Mouse (Mus musculus): ENCODE results near the gene Maff.

Gene Maff

DNA sequence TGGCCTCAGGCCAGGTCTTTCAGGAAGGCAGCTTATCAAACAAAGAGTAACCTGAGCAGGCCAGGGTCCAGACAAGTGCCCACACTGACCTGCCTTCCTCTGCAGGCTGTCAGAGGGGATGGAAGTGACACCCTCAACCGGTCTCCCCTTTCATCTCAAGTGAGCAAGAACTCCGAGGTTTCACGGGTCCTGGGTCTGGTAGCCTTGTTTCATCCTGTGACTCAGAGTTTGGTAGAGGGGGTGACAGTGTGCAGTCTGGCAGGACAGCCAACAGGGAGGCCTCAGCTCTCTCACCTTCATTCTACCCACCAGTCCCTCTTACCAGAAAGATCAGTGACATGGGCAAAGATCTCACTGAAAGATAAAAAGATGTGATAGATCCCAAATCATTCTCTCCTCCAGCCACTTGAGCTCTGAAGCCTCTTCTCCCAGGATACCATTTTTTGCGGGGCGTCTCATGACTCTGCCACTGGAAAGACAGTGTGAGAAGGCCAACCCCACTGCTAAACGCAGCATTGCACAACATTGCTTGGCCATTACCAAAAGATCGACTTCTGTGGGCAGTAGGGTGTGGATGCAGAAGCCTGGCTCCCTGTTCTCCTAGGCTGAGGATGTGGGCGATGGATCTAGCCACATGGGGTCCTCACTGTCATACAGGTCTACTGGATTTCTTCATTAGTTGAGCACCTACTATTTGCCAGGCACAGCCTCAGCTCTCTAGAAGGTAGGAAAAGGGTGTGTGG is at the start of gene Maff:
TSS of gene Maff (plus strand) at position 571 of the 743 bp plus-strand sequence.
- no peak for DNase-seq (ENCODE audit: low spot score)

DNA sequence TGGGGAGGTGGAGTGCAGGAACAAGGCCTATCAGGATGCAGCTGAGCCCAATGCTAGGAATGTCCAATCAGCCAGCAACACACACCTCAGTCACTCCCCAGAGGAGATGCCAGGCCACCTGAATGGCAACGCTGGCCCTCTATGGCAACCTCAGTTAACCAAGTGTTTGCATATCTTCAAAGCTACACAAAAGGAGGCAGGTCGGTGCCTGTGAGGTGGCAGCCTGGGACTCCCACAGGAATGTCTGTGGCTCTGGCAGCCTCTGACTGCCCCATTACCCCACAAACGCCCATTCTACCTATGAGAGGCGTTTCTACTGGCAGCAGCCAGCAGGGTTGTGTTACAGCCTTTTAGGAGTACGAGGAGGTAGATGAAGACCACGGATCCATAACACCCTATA is 47.9 kb upstream of the Maff start:
- DNase-seq (ENCODE audit: low spot score): no peak

DNA sequence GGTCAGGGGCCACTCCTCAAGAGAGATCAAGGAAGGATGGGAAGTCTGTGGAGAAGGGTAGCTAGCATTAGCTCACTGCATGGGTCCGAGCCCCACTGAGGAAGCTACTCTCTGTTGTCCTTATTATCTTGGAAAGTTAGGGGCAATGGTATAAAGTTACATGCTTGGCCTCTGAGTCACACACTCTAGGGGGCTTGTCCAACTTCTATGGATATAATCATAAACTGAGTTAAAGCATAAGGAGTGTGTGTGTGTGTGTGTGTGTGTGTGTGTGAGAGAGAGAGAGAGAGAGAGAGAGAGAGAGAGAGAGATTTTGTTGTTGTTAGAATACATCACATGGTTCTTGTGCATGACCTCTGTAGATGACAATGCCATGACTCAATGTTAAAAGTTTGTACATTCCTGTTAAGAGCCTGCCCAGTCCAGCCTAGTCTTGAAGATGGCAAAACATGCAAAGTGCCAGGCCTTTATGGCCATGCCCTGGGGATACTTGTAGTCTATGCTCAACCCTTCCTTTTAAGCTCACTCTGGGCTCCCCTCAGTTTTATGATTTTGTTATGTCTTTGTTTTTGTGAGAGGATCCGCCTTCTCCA is 46.8 kb upstream of the Maff start:
- DNase-seq (ENCODE audit: low spot score): no peak

DNA sequence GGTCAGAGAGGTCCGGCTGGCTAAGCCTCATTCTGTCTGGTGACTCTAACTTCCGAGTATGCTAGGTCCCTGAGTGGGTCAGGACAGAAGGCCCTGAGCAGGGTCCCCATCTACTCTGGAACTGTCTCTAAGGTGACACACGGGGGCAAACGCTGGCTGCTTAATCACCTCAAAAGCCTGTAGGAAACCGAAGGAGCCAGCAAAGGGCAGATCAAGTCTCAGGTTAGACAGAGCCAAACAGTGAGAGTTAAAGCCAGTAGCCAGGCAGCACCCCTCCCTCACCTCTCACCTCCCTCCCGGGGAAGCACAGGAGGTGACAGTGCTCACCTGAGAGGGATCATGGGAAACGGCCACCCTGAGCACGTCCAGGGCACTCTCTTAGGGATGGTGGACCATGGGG is 42.7 kb upstream of the Maff start:
- DNase-seq (ENCODE audit: low spot score): no peak

DNA sequence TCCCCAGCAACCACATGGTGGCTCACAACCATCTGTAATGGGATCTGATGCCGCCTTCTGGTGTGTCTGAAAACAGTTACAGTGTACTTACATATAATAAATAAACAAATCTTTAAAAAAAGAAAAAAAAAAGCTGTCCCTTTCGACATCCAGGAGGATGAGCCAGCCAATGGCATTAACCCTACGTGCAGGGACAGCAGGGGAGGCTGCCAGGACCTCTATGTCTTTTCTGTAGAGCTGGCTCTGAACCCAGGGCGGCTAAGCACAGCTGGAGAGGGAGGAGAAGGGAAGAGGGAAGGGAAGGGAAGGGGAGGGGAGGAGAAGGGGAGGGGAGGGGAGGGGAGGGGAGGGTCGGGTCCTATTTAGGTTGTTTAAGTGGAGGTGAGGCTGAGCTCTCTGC is 41.6 kb upstream of the Maff start:
- DNase-seq (ENCODE audit: low spot score): peak; percentile 56

DNA sequence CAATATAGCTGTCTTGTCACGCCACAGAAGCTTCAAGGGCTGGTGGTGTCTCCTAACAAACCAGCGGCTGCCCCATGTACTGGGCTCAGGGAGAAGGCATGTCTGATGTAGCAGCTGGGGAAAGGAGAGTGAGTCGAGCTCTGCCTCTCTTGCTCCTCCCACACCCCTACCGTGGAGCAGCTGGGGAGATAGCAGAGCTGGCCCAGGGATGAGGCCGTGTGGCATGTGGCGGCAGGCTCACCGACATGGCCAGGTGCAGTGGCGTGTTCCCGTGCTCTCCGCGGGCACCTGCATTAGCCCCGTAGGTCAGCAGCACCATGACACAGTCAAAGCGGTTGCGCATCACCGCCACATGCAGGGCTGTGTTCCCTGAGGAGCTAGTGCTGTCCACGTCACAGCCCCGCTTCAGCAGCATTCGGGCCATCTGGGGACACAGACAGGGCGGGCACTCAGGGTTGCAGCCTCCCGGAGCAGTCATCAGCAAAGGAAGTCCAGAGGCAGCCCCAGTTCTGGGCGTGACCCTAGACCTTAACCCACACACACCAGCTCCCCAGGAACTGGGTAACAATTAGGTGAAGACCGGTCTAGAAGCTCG is 40.3 kb upstream of the Maff start:
- DNase-seq (ENCODE audit: low spot score): no peak

DNA sequence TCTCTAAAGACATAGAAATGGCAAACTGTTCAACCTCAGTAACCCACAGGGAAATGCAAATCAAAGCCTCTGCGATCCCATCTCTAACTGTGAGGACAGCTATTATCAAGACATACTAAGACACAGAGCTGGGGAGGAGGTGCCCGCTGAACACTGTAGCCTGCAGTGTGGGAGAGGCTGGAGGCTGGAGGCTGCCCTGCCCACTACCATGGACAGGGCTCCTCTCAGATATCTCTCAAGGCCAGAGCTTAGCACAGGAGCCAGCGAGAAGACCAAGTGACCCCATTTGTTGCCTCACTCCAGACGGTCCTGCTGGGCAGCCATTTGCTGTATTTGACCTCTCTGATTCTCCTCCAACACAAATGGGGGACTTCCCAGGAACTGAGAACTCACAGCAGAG is 38.6 kb upstream of the Maff start:
- no peak for DNase-seq (ENCODE audit: low spot score)

DNA sequence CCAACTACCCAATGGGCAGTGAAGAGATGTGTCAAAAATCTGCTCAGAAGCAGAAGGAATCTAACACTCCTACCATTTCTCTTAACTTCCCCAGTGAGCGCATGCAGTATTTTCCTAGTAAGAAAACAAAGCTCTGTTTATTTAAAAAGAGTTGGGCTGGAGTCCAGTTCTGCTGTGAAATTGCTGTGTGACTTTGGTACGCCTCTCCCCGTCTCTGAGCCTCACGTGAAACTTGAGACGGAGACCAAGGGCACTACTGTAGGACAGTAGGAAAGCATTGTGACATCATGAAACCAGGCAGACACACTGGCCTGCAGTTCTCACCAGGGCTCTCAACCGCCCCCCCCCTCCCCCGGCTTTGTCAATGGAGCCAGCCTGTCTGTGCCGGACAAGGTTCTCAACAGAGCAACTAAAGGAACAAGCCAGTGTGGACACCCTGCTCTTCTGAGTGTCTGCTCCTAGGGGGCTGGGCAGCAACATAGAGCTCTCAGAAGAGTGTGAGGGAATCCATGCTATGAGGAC is 32.5 kb upstream of the Maff start:
- DNase-seq (ENCODE audit: low spot score): peak; percentile 50

DNA sequence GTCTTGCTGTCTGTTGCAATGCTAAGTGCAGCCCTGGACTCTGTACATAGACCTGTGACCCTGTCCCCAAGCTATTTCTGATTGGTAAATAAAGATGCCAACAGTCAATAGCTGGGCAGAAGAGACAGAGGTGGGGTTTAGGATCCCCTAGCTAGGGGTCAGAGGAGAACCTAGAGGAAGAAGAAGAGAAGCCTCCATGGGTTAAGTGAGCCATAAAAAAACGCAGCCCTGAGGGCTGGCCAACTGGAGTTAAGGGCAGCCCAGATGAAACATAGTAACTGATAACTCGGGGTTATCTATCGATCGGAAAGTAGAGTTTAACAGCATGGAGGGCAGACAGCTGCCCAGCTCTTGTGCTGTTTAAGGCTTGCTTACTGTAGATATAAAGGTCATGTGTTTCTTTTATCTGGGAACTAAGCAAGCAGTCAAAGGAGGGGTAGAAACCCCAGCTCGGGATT is 24.7 kb upstream of the Maff start:
- no peak for DNase-seq (ENCODE audit: low spot score)

DNA sequence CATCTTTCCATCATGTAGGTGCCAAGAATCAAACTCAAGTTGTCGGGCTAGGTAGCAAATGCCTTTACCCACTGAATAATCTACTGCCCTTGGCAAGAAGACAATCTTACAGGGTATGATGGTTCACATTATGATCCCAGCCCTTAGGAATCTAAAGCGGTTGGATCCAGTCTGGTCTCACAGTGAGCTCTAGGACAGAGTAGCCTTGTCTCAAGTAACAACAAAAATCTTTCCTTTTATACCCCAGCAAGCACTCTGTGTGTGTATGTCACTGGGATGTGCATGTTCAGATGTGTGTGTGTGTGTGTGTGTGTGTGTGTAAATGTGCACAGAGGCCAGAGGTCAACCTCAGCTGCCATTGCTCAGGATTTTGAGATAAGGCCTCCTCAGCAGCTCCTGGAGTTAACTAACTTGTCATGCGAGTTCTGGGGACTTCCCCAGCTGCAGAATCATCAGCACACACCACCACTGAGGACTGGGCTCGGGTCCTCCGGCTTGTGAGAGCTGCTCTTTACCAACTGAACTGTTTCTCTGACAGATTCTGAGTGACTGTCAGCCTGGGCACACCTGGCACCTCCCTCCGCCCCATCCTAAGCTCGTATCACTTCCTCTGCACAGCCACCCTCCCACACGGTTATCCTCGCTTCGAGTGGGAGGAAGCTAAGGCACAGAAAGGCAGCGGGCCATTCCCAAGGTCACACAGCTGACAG is 24.0 kb upstream of the Maff start:
- DNase-seq (ENCODE audit: low spot score): peak; percentile 52

DNA sequence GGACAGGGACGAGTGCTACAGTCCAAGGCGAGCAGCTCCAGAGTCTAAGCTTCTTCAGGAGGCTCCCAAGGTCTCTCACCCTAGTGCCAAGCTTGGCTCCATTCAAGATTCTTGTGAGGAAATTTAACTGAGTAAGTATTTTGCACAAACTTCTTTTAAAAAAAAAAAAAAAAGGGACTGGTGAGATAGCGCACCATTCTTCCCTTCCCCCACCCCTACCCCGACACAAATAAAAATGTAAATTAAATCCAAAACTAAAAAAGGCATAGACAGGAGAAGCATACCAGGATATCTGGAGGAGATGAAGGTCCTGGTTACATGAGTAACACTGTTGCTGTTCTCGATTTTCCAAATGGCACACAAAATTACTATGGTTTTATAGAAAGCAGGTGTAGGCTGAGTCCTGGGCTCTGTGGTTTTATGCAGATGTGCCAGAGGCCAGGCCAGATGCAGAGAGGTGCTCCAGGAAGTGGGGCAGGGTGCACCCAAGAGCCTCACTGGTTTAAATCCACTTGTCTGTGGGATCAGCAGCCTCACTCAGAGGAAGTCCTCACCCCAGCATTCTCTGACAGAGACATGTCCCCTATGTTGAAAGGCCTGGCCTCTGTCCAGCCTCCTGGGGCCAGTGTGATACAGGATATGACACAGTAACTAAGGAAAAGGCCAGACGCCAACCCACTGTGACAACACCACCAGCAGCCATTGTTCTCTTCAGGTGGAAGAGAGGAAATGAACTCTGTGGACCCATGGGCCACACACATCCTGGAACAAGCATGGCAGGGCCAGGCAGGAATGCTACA is 23.2 kb upstream of the Maff start:
- peak; percentile 88 for DNase-seq (ENCODE audit: low spot score)

DNA sequence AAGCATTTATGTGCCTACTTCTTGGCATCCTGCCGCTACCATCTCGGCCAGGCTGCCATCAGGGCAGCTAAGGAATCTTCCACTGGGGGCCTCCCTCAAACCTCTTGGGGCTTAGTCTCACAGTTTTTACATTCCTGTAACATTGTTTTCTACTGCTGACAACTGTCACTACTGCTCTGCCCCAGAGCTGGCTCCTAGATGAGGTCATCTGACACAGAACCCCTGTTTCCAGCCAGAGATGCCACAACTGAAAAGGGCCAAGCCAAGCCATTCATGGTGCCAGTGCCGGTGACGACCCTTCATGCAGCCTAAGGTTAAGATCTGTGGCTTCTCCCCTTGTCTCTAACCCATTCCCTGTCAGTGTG is 22.6 kb upstream of the Maff start:
- DNase-seq (ENCODE audit: low spot score): no peak

DNA sequence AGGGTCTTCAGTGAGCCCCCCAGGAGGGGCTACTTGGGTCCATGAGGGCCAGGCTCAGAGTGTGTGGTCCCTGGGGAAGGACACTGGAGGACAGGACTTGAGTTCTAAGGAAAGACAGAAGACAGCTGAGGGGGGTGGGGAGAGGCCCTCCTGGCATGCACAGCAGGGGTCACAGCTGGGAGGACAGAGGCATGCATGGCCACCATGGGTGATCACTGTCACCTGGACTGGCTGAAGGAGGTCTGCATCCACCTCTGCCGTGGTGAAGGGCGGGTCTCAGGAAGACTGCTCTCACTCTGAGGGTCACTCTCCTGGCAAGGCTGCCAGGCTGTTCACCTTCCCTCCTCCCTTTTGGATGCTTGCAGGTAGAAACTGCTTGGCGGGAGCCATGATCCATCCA is 22.0 kb upstream of the Maff start:
- no peak for DNase-seq (ENCODE audit: low spot score)

DNA sequence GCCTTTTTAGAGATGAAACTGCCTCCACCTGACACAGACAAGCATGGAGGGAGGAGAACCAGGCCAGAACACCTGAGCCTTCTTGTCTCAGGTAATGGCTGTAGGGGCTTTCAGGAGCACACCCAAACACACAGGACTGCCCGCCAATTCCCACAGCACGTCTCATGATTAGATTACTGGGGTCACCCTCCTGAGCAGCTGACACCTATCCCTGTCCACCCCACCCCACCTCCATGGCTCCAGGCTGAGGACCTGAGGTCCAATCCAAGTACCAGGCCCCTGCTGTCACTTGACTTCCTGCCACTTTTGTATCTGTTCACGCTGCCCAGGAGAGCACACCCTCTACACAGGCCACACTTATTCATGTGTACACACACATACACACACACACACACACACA is 20.7 kb upstream of the Maff start:
- DNase-seq (ENCODE audit: low spot score): no peak

DNA sequence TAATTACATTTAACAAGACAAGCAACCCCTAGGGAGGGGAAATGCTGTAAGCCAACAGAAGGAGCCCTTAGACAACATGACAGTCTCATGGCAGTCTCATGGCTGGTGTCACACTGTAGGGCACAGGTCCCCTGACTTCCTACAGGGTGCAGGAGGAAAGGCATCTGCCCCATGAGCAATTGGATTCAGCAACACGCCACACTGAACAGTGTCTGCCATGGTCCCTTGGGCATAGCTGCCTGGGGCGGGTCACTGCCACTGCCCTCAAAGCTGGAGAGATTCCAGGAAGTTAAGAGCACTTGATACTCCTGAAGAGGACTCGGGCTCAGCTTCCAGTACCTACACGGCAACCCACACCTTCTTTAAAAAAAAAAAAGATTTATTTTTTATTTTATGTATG is 20.2 kb upstream of the Maff start:
- DNase-seq (ENCODE audit: low spot score): peak; percentile 69

DNA sequence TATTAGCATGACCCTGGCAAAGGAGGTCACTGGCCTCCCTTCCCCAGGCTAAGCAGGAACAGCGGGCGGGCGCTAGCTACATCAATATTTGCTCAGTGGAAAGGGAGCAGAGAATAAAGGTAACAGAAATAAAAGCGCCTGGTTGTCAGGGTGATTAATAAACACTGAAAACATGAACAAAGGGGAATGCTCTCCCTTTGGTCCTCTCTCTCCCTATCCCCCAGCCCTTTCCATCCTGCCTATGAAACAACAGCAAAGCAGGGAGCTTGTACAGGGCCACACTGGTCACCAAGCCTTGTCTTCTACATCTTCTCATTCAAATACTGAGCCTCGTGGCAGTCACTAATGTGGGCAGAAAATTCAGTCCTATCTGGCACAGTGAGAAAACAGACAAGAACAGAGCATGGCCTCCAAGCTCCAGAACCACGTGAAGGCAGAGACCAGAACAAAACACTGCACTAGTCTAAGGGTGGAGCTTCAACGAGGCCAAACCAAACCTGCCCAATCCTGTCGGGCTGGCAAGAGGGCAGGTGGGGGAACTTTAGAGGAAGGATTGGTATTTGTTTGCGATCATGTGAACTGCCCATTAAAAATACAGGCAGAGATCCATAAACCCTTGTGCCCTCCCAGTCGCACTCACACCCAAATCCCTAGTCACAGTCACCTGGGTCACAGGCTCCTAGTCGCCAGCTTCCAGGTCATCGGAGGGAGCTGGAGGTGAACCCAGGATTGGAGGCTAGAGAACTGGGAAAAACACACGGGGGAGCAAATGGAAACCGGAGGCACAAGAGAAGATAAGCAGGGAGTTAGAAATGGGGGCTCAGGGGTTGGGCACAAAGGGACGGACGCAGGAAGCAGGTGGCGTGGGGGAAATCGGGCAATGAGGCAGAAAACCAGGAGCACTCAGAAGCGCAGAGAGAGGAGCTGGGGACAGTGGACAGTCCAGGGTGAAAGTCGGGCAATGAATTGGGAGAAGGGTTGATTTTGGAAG is 19.2 kb upstream of the Maff start:
- DNase-seq (ENCODE audit: low spot score): peak; percentile 92

DNA sequence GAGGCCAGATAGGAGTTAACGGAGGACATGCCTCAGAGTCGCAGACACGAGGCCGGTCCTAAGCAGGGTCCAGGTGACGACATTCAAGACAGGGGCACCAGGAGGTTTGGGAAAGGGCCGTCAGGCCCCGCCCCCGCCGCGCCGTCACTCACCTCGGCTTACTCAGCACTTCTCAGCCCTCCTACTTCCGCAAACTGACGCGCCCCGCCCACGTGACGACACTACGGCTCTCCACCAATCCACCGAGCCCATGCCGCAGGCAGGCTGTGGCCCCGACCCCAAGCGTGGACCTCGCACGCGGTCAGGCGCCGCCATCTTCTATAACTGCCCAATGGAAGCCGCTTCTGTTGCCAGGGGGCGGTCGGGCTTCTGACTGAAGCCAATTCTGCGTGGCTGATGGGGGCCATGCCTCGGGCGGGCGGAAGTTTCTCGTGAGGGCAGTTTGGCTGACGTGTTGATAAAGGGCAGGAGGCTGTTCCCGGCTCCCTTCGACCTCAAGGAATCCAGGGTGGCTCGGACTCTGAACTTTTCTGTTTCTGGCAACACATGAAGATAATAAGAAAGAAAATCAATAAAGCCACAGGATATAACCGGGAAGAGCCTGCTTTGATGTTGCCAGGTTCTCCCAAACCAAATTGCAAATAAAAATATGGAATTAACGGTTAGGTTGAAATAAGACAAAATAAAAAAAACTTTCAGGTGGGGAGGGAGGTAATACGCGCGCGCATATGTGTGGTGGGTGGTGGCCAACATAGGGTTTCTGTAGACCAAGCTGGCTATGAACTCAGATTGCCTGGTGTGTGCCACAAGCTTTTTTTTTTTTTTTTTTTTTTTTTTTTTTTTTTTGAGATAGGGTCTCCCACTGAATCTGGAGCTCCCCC is 18.1 kb upstream of the Maff start, which contains the start of gene Pla2g6:
TSS of gene Pla2g6 (minus strand) at position 333 of the 881 bp plus-strand sequence.
- DNase-seq (ENCODE audit: low spot score): peak; percentile 99

DNA sequence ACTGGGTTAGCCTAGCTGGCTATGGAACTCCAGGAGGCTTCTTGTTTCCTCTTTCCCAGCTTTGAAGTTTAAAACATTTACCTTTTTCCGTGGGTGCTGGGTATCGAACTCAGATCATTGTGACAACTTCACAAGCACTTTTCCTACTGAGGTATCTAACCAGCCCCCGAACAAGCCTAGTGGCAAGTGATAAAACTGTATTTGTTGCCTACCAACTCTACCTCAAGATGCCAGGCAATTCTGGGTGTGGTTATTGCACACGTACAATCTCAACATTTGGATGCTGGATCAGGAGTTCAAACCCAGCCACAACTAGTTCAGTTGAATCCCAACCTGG is 17.5 kb upstream of the Maff start:
- DNase-seq (ENCODE audit: low spot score): no peak

DNA sequence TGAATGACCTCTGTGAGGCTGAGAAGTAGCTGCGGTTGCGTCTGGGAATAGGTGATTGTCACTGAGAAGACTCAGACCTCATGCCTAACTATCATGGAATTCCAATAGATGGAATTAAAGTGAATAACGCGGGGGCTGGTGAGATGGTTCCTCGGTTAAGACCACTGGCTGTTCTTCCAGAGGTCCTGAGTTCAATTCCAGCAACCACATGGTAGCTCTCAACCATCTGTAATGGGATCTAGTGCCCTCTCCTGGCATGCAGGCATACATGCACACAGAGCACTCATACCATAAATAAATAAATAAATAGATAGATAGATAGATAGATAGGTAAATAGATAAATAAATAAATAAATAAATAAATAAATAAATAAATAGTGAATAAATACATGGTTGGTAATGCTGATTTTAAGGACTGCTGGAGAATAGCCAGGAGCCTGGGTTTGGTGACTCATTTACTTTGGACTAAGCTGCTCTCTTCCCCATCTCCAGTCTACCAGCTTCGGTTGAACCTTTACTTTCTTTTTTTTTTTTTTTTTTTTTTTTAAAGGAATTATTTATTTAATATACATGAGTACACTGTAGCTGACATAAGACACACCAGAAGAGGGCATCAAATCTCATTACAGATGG is 17.0 kb upstream of the Maff start:
- DNase-seq (ENCODE audit: low spot score): no peak

Data from adipocyte (in vitro differentiated cells).